Mouse (Mus musculus): ENCODE results near the gene Rpusd4.

DNA sequence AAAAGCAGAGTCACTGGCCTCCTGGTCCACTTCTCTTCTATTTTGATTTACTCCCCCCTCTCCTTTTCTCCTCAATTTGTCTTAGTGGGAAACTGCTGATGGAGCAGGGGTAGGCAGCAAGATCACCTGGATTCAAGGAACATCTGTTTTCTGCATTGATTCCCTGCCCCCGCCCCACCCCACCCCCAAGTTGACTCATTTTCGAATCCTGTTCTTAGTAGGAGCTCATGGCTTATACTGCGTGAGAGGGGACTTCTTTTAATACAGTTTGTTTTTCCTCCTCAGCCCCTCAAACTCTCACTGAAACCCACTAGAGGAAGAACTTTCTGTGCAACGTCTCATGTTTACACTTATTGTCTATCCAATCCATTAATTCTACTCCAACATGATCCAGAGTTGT lies 56.3 kb downstream of the Rpusd4 start:
- TF ChIP-seq CTCF (IDR thresholded peaks at IDR 0.05; ENCODE audit: extremely low read depth, insufficient read depth, insufficient read length, insufficient replicate concordance) (no peak), POLR2A (IDR thresholded peaks at IDR 0.05; ENCODE audit: low read depth, low read length) (no peak)
